Mouse (Mus musculus) neural tube, embryonic 11.5 days (tissue): ENCODE results near the gene Atg13. TPM values are rescaled to one million over a fixed set of nuclear protein-coding genes. Genes with fewer than 3 reads are reported as not detected.
"Not testable (repeated sequence)": the region's sequence is repeated elsewhere in the genome, so short reads cannot be mapped to it uniquely, and the experiment has no call there.

Experiments
- ATAC-seq: fragments of 200-750 bp; cut with Nextera tagmentation; 2 replicates; pipeline ENCODE4 v1.8.0; 2017; ENCODE audit warnings: moderate number of reproducible peaks, mild to moderate bottlenecking, moderate TSS enrichment, moderate library complexity; ENCODE audit not compliant: insufficient read depth, low FRiP score, low TSS enrichment
- DNase-seq: peaks from one replicate; pipeline ENCODE4 v3.0.0-alpha.2; 2015; ENCODE audit warnings: low spot score
- H3K27ac ChIP-seq: fragments of 300-500 bp; sonication (generic); 2 replicates; pipeline ENCODE4 v1.5.1; 2014; ENCODE audit warnings: low read depth, mild to moderate bottlenecking, low read length
- H3K27me3 ChIP-seq: fragments of 300-500 bp; sonication (generic); 2 replicates; pipeline ENCODE4 v1.6.1; 2014; ENCODE audit warnings: mild to moderate bottlenecking, low read length, mixed read lengths; ENCODE audit not compliant: control insufficient read depth, insufficient read depth
- H3K36me3 ChIP-seq: fragments of 300-500 bp; sonication (generic); 2 replicates; pipeline ENCODE4 v1.6.1; 2014; ENCODE audit warnings: mild to moderate bottlenecking, low read length, moderate library complexity, mixed read lengths; ENCODE audit not compliant: control insufficient read depth, insufficient read depth
- H3K4me1 ChIP-seq: fragments of 300-500 bp; sonication (generic); 2 replicates; pipeline ENCODE4 v1.6.1; 2014; ENCODE audit warnings: low read length, mixed read lengths; ENCODE audit not compliant: control insufficient read depth, insufficient read depth
- H3K4me2 ChIP-seq: fragments of 300-500 bp; sonication (generic); 2 replicates; pipeline ENCODE4 v1.6.1; 2014; ENCODE audit warnings: low read depth, mild to moderate bottlenecking, moderate library complexity
- H3K4me3 ChIP-seq: fragments of 300-500 bp; sonication (generic); 2 replicates; pipeline ENCODE4 v1.5.1; 2014; ENCODE audit warnings: low read depth, low read length
- H3K9ac ChIP-seq: fragments of 300-500 bp; sonication (generic); 2 replicates; pipeline ENCODE4 v1.6.1; 2014; ENCODE audit warnings: mild to moderate bottlenecking, low read length
- H3K9me3 ChIP-seq: fragments of 300-500 bp; sonication (generic); 2 replicates; pipeline ENCODE4 v1.6.1; 2016; ENCODE audit warnings: low read length; ENCODE audit not compliant: control insufficient read depth
- WGBS: fragments of 180-500 bp; shearing (Covaris S2); extraction: QIAGEN DNeasy Blood & Tissue Kit; methylation state at CpG from one replicate; pipeline ENCODE4 v1.1.7; 2014; 5-methylcytosine and 5-hydroxymethylcytosine counted together
- polyA plus RNA-seq: library from polyadenylated mRNA; unstranded; fragments of >200 nt; fragmentation: Nextera tagmentation; extraction: Ambion mirVana; gene quantifications from 2 replicates; pipeline ENCODE4 v1.2.1, GENCODE M21; 2014

Atg13 gene
- polyA plus RNA-seq, 1 experiment from 2014 or later: 37.9 TPM

- not testable (repeated sequence) for H3K9ac ChIP-seq, H3K27ac ChIP-seq, DNase-seq, H3K4me1 ChIP-seq, H3K27me3 ChIP-seq, ATAC-seq, H3K36me3 ChIP-seq, H3K9me3 ChIP-seq, H3K4me3 ChIP-seq, H3K4me2 ChIP-seq
- 54% methylated on average over 4 of the region's 4 CpGs for WGBS
Measured at GRCm38 (mm10) chr2:91725476-91725875, 15.1 kb upstream of the Atg13 start.

GRCm38 (mm10) chr2:91724716-91725115 lies 14.3 kb upstream of the Atg13 start:
- WGBS: 71% methylated on average over 2 of the region's 2 CpGs
- no peak overlapping the region for H3K27ac ChIP-seq
- no peak overlapping the region for H3K4me2 ChIP-seq
- no peaks in the 10 kb centered on the region for H3K9me3 ChIP-seq
- H3K36me3 ChIP-seq: peaks cover 4% of the 10 kb centered on the region; the same call in 1 of the 2 replicates
- ATAC-seq (no peak), DNase-seq (no peak)
- H3K27me3 ChIP-seq: no peaks in the 10 kb centered on the region
- no peak overlapping the region for H3K9ac ChIP-seq
- no peak overlapping the region for H3K4me3 ChIP-seq
- H3K4me1 ChIP-seq: no peaks in the 10 kb centered on the region

GRCm38 (mm10) chr2:91723951-91724350 lies 13.6 kb upstream of the Atg13 start:
- no peak overlapping the region for H3K27ac ChIP-seq
- no peak overlapping the region for H3K4me3 ChIP-seq
- no peaks in the 10 kb centered on the region for H3K4me1 ChIP-seq
- no peak overlapping the region for H3K4me2 ChIP-seq
- H3K27me3 ChIP-seq: no peaks in the 10 kb centered on the region
- no peaks in the 10 kb centered on the region for H3K9me3 ChIP-seq
- peaks cover 4% of the 10 kb centered on the region; the same call in 1 of the 2 replicates for H3K36me3 ChIP-seq
- no peak for ATAC-seq
- no peak for DNase-seq
- H3K9ac ChIP-seq: no peak overlapping the region

- H3K4me1 ChIP-seq: no peaks in the 10 kb centered on the region
- H3K4me3 ChIP-seq: no peak overlapping the region
- DNase-seq (no peak), ATAC-seq (no peak)
- H3K9me3 ChIP-seq: no peaks in the 10 kb centered on the region
- WGBS: 75% methylated on average over 4 of the region's 4 CpGs
- H3K36me3 ChIP-seq: peaks cover 4% of the 10 kb centered on the region; the same call in 1 of the 2 replicates
- no peak overlapping the region for H3K4me2 ChIP-seq
- no peak overlapping the region for H3K27ac ChIP-seq
- H3K27me3 ChIP-seq: no peaks in the 10 kb centered on the region
- H3K9ac ChIP-seq: no peak overlapping the region
Measured at GRCm38 (mm10) chr2:91723382-91723781, 13.0 kb upstream of the Atg13 start.

- Histone ChIP-seq H3K27ac (no peak overlapping the region), H3K9ac (no peak overlapping the region), H3K9me3 (no peaks in the 10 kb centered on the region), H3K4me2 (no peak overlapping the region), H3K27me3 (no peaks in the 10 kb centered on the region), H3K4me1 (no peaks in the 10 kb centered on the region), H3K4me3 (no peak overlapping the region), H3K36me3 (peaks cover 6% of the 10 kb centered on the region; the same call in 1 of the 2 replicates)
- 90% methylated on average over 6 of the region's 6 CpGs for WGBS
- no peak for ATAC-seq
- DNase-seq: no peak
Measured at GRCm38 (mm10) chr2:91718276-91718675, 7.9 kb upstream of the Atg13 start.

- Histone ChIP-seq H3K4me3 (no peak overlapping the region), H3K36me3 (peaks cover 2% of the 10 kb centered on the region; the same call in 1 of the 2 replicates), H3K4me2 (no peak overlapping the region), H3K27me3 (no peaks in the 10 kb centered on the region), H3K9me3 (no peaks in the 10 kb centered on the region), H3K9ac (no peak overlapping the region), H3K27ac (no peak overlapping the region), H3K4me1 (no peaks in the 10 kb centered on the region)
- 86% methylated on average over 1 of the region's 1 CpGs for WGBS
- DNase-seq (no peak), ATAC-seq (no peak)
Measured at GRCm38 (mm10) chr2:91714921-91715320, 4.5 kb upstream of the Atg13 start.

- Histone ChIP-seq H3K9me3 (no peaks in the 10 kb centered on the region), H3K27ac (0 out of 2 replicates have a peak overlapping the region, but pooled peaks have one; percentile 10), H3K4me1 (peaks cover 6% of the 10 kb centered on the region; the same call in 1 of the 2 replicates), H3K36me3 (peaks cover 2% of the 10 kb centered on the region; the same call in 1 of the 2 replicates), H3K4me3 (peak overlapping the region; percentile 80), H3K27me3 (no peaks in the 10 kb centered on the region), H3K4me2 (peak overlapping the region; percentile 87), H3K9ac (peak overlapping the region; percentile 78)
- no peak for DNase-seq
- ATAC-seq: no peak
- 8% methylated on average over 8 of the region's 8 CpGs for WGBS
Measured at GRCm38 (mm10) chr2:91711256-91711925, 1.0 kb upstream of the Atg13 start.

- H3K27me3 ChIP-seq: no peaks in the 10 kb centered on the region
- H3K4me3 ChIP-seq: no peak overlapping the region
- DNase-seq (no peak), ATAC-seq (no peak)
- H3K4me1 ChIP-seq: peaks cover 6% of the 10 kb centered on the region; the same call in 1 of the 2 replicates
- WGBS: 95% methylated on average over 6 of the region's 6 CpGs
- H3K27ac ChIP-seq: no peak overlapping the region
- no peaks in the 10 kb centered on the region for H3K9me3 ChIP-seq
- H3K4me2 ChIP-seq: no peak overlapping the region
- no peak overlapping the region for H3K9ac ChIP-seq
- no peaks in the 10 kb centered on the region for H3K36me3 ChIP-seq
Measured at GRCm38 (mm10) chr2:91708361-91708760, 2.0 kb downstream of the Atg13 start.

GRCm38 (mm10) chr2:91706456-91706855 lies 3.9 kb downstream of the Atg13 start:
- DNase-seq (no peak), ATAC-seq (no peak)
- Histone ChIP-seq H3K36me3 (no peaks in the 10 kb centered on the region), H3K4me3 (no peak overlapping the region), H3K4me2 (no peak overlapping the region), H3K9ac (no peak overlapping the region), H3K27me3 (no peaks in the 10 kb centered on the region), H3K9me3 (no peaks in the 10 kb centered on the region), H3K4me1 (peaks cover 6% of the 10 kb centered on the region; the same call in 1 of the 2 replicates), H3K27ac (no peak overlapping the region)
